Mouse (Mus musculus): Measurements from ENCODE around the gene Mapk1.

The Mapk1 gene

GRCm38 (mm10) chr16:17015853-17016230 is 32.7 kb downstream of the Mapk1 start:
- in situ Hi-C loops (cut with MboI, MseI) = no loop called here

- in situ Hi-C loops (cut with MboI, MseI) = no loop called here
Observed at GRCm38 (mm10) chr16:17018071-17018470, 34.9 kb downstream of the Mapk1 start.

DNA sequence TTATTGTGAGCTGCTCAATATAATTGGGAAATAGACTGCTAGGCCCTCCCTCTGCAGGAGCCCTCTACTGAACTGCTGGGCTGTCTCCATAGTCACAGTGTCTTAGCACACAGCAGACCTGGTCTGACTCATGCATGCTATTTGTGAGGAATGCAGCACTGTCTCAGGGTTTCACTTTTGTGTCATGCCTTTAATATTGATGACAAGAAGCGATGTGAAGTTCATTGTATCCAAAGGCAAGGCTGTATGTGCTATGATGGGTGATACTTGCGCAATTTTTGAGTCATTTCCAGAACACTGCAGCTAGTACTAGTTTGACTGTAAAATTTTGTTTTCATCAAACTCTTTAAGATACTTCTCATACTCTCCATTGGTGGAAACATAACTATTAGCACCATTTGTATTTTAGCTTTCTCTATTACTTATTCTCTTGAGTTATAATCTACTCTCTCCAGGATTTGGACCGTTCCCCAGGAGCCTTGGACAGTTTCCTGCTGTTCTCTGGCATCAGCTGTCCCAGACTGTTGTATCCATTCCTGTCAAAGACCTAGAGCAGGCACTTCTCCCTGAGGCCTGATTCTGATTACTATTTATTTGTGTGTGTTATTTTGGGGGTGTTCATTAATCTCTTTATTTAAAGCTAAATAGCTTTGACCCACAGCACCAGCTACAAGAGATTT is 41.4 kb downstream of the Mapk1 start:
- in situ Hi-C loops (cut with MboI, MseI) = no loop called here

DNA sequence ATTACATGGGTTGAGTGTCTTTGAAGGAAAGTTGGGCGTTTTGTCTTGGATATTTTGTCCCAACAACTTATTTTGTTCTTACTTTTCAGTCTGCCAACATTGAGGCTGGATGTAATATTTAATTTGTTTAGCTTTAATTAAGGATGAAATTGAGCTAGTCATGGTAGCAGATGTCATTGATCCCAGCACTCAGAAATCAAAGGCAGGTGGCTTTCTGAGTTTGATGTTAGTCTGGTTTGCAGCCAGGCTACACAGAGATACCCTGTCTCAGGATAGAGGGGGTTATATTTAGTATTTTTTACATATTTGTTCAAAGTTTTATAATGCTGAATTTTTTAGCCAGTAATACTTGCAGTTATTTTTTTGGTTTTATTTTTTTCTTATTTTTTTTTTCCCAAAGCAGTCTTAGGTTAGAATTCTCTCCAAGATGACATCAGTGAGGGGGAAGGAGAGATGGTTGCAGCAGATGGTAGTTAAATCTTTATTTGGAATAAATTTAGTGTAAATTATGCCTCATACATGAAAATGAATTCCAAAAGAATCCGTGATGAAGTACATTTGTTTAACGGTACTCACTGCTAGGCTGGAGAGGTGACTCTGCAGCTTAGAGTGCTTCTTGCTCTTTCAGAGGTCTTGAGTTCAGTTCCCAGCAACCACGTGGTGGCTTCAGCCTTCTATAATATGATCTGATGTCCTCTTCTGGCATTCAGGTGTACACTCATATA is 47.0 kb downstream of the Mapk1 start:
- in situ Hi-C loops (cut with MboI, MseI) = no loop called here

- in situ Hi-C loops (cut with MboI, MseI) = no loop called here
Observed at GRCm38 (mm10) chr16:17033754-17034153, 50.6 kb downstream of the Mapk1 start.

- in situ Hi-C loops (cut with MboI, MseI) = no loop called here
Observed at GRCm38 (mm10) chr16:17040716-17041115, 57.5 kb downstream of the Mapk1 start.

- in situ Hi-C loops (cut with MboI, MseI) = no loop called here
Observed at GRCm38 (mm10) chr16:17041417-17041816, 58.2 kb downstream of the Mapk1 start.

DNA sequence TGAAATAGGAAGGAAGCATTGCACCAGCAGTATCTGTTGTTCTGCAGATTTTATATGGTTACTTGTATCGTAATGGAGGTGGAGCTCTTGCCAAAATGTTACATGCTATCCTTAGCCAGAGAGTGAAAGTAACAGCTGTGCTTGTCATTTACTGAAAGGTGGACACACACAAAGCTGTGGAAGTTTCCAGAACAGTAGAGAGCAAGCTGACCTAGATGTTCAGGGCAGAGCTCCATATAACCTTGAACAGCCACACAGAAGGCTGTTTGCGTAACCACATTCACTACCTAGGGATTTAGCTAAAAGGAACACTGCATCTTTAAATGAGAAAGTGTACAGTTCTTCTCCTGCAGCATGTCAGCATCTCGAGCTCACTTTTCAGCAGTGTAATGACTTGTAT is 61.1 kb downstream of the Mapk1 start:
- in situ Hi-C loops (cut with MboI, MseI) = no loop called here

- in situ Hi-C loops (cut with MboI, MseI) = no loop called here
Observed at GRCm38 (mm10) chr16:17045287-17045686, 62.1 kb downstream of the Mapk1 start.

GRCm38 (mm10) chr16:17049886-17050285 is 66.7 kb downstream of the Mapk1 start:
- in situ Hi-C loops (cut with MboI, MseI) = no loop called here

DNA sequence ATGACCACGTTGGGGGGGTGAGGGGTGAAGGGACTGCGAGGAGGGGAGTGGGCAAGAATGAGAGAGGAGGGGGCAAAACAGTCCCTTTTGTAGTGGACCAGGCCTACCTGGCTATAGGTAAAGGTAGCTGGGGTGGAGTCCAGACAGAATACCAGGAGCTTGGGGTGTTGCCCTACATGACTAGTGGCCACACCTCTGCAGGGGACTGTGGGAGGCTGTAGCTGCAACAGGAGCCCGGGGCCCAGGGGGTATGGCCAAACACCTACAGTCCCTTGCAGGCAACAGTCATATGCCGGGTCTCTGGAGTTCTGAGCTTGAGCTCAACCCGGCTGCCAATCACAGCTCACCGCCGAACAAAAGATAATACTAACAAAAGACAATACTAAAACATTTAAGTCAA is 68.9 kb downstream of the Mapk1 start:
- in situ Hi-C loops (cut with MboI, MseI) = no loop called here

DNA sequence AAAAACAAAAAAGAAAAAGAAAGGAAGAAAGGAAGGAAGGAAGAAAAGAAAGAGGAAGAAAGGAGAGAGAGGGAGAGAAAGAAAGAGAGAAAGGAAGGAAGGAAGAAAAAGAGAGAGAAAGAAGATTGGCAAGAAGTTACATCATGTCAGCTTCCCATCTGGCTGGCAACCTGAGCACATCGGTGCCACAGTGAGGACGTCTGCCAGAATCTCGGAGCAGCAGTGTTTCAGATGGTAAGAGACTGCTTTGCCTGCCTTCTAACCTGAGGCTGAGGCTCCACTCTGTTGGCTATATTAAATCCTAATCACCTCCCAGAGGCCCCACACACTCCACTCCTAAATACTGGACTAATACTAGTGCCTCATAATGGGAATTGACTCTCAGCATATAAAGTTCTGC is 70.7 kb downstream of the Mapk1 start:
- in situ Hi-C loops (cut with MboI, MseI) = no loop called here

DNA sequence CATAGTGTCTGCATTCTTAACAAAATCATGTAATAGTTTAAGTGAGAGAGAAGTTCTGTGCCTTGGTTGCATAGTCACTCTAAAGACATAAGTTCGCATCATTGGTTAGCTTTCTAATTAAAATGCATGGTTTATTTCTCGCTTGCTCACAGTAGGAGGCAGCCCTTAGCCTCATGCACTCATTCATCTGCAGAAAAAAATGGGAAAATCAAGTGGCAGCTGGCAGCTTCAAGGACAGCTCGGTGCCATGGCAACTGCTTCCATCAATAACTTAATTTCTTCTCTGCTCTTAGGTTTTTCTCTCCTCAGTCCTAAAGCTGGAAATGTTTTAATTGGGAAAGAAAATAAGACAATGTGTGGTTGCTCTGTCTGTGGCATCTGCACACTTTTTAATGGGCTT is 72.4 kb downstream of the Mapk1 start:
- in situ Hi-C loops (cut with MboI, MseI) = no loop called here

GRCm38 (mm10) chr16:17062338-17062737 is 79.2 kb downstream of the Mapk1 start:
- in situ Hi-C loops (cut with MboI, MseI) = no loop called here

GRCm38 (mm10) chr16:17067552-17067951 is 84.4 kb downstream of the Mapk1 start:
- in situ Hi-C loops (cut with MboI, MseI) = no loop called here

DNA sequence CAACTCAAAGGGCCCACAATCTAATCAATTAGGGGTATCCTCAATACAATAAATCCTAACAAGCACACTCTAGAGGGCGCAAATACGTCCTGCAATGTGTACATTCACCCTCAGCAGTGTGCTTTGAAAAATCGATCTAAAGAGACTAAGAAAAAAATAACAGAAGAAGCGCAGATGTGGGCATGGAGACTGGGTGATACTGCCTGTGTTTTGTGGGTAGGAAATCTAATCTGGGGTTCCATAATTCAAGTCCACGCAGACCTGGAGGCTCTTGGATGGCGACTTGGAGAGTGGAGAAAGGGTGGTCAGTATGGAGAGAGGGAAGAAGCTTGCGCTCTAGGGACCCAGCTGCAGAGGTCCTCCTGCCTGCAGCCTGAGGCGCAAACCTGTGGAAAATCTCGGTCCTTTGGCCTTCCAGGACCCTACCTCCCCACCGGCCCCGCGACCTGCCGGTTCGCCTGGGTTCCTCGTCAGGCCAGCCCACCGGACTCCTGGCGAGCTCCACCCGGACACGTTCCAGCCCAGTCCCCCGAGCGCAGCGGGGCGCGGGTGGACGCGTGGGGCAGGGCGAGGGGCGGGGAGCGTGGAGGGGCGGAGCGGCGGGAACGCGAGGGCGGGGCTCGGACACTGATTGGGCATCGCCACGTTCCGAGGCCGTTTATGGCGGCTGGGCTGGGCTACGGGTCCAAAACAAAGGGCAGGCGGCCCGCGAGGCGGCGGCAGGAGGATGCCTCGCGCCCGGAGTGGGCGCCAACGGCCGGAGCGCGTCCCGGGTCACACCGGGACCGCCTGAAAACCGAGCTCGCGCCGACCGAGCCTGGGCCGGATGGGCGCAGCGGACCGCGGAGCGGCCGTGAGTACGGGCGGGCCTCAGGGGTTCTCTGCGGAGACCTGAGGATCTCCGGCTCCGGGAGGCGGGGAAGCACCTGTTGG is 86.6 kb downstream of the Mapk1 start, which contains the start of gene Ypel1:
Gene Ypel1, plus strand, starts transcription at position 186 of the 933 bp plus-strand sequence.
- in situ Hi-C loops (cut with MboI, MseI) = no loop called here

- in situ Hi-C loops (cut with MboI, MseI) = no loop called here
Observed at GRCm38 (mm10) chr16:17070716-17071115, 87.5 kb downstream of the Mapk1 start.

- in situ Hi-C loops (cut with MboI, MseI) = no loop called here
Observed at GRCm38 (mm10) chr16:17073000-17073399, 89.8 kb downstream of the Mapk1 start.

- in situ Hi-C loops (cut with MboI, MseI) = no loop called here
Observed at GRCm38 (mm10) chr16:17076301-17076700, 93.1 kb downstream of the Mapk1 start.

DNA sequence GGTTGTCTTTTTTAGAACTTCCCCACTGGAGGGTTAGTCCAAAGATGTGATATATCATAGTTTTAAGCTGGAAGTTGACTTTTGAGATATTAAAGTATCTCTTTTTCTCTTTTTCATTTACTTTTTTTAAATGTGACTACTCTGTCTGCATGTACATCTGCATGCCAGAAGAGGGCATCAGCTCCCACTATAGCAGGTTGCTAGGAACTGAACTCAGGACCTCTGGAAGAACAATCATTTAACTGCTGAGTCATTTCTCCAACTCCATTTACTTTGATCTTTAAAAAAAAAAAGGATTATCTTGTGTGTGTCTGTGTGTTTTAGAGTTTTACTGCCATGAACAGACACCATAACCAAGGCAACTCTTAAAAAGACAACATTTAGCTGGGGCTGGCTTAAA is 93.7 kb downstream of the Mapk1 start:
- in situ Hi-C loops (cut with MboI, MseI) = no loop called here

- in situ Hi-C loops (cut with MboI, MseI) = no loop called here
Observed at GRCm38 (mm10) chr16:17078101-17078500, 94.9 kb downstream of the Mapk1 start.

DNA sequence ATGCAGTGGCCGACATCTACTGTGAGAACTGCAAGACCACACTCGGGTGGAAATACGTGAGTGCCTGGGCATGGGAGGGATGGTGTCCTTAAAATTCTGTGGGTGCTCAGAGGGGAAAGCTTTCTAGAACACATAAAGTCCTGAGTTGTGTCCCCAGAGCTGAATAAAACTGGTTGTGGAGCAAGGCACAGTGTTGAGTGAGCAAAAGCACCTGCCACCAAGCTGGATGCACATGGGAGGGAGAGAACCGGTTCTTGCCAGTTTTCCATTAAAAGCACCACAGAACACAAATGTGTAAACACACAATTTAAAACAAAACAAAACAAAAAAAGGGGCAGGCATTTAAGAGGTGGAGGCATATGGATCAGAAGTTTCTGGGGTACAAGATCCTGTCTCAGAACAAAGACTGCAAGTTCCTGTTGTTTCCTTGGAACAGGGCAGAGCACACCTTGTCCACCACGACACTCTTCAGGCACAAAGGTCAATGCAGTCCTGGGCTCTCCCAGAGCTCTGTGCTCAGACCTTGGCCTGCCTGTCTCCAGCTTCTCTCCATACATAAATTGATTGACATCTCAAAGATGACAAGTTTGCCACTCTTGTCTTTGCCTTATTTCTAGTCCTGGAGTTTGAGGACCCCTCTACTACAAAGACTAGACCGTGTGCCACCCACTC is 99.1 kb downstream of the Mapk1 start:
- in situ Hi-C loops (cut with MboI, MseI) = no loop called here

Measured in T-helper 1 cell (primary cell).